Mouse (Mus musculus) heart, adult 2 months (tissue): ENCODE data around the gene Kat6b. TPM values are rescaled to one million over a fixed set of nuclear protein-coding genes. Genes with fewer than 3 reads are reported as not detected.
A peak's percentile ranks its signal among the peaks of the same experiment; 100 is the strongest.

Experiments used
- DNase-seq, 2 experiments: peaks; one replicate each; pipeline ENCODE4 v3.0.0; 2021
- H3K27ac ChIP-seq: fragments of 200-600 bp; 2 replicates; pipeline ENCODE4 v1.8.1; 2022
- H3K27me3 ChIP-seq: fragments of 200-500 bp; 2 replicates; pipeline ENCODE4 v1.6.1; 2012; ENCODE audit warnings: mild to moderate bottlenecking, low read length, inconsistent platforms, mixed read lengths; ENCODE audit not compliant: control insufficient read depth, insufficient read depth
- H3K36me3 ChIP-seq: fragments of 200-500 bp; 2 replicates; pipeline ENCODE4 v1.6.1; 2012; ENCODE audit warnings: low read length, inconsistent platforms; ENCODE audit not compliant: control insufficient read depth, insufficient read depth
- H3K4me1 ChIP-seq: fragments of 200-500 bp; 2 replicates; pipeline ENCODE4 v1.6.1; 2011; ENCODE audit warnings: low read length; ENCODE audit not compliant: control insufficient read depth, insufficient read depth
- H3K4me3 ChIP-seq: fragments of 200-600 bp; 2 replicates; pipeline ENCODE4 v1.8.1; 2022
- H3K79me2 ChIP-seq: fragments of 200-500 bp; replicated peaks from 2 replicates; pipeline ENCODE4 v1.6.1; 2012; ENCODE audit warnings: mild to moderate bottlenecking, inconsistent platforms, low read length, moderate library complexity, mixed read lengths; ENCODE audit not compliant: control insufficient read depth, insufficient read depth
- H3K9ac ChIP-seq: fragments of 200-500 bp; 2 replicates; pipeline ENCODE4 v1.6.1; 2012; ENCODE audit warnings: low read depth, mild to moderate bottlenecking, control low read depth, inconsistent platforms, low read length, mixed read lengths
- CTCF ChIP-seq: fragments of 200-600 bp; IDR thresholded peaks from 2 replicates; pipeline ENCODE4 v1.8.1; 2022; ENCODE audit warnings: antibody characterized with exemption, mild to moderate bottlenecking, moderate library complexity
- EP300 ChIP-seq: fragments of 200-500 bp; IDR thresholded peaks from 2 replicates; pipeline ENCODE4 v1.6.1; 2011; ENCODE audit warnings: low read depth, low read length, control low read depth; ENCODE audit not compliant: insufficient read depth
- POLR2A ChIP-seq: fragments of 200-500 bp; IDR thresholded peaks from 2 replicates; pipeline ENCODE4 v1.6.1; 2011; ENCODE audit warnings: mild to moderate bottlenecking, low read depth, low read length, control low read depth; ENCODE audit not compliant: insufficient read depth
- WGBS: fragments of 180-500 bp; shearing (Covaris S2); methylation state at CpG from one replicate; pipeline ENCODE4 v1.1.7; 2018; 5-methylcytosine and 5-hydroxymethylcytosine counted together
- intact Hi-C: fragments of 180-260 bp; cut with DNase I; formaldehyde crosslinking; loops from one replicate; pipeline ENCODE4 v1.15.1; 2025
- polyA plus RNA-seq: library from polyadenylated mRNA; depleted of rRNA; stranded (reverse); fragments of >200 nt; gene quantifications from 2 replicates; pipeline ENCODE4 v1.2.3, GENCODE M21; 2012
- total RNA-seq, 2 experiments: library from RNA; stranded (reverse); gene quantifications; 2 replicates each; pipeline ENCODE4 v1.2.3; 2021

The Kat6b gene
- total and polyA plus RNA-seq, 3 experiments, result 9.0 to 27.9 (median 26.6) TPM

DNA sequence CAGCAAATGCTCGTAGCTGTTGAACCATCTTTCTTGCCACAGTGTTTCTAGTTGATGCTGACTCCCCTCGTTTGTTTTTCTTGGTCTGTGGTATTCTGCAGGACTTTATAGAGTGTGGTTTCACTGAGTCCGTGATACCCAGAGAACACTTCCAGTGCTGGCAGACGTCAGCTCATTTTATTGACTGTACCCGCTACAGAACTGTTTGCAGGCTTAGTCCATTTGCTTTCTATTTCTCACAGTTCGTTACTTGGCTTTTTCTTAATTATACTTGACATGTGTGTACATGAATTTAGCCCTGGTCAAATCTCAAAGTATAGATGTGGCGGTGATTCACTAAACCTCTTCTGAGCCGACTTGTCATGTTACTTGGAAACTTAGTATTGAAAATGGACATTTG, 95.6 kb downstream of the Kat6b start:
- Histone ChIP-seq H3K4me3 (no peak overlapping the region), H3K79me2 (peaks cover 12% of the 10 kb centered on the region), H3K4me1 (peaks cover 9% of the 10 kb centered on the region), H3K27ac (no peak overlapping the region), H3K36me3 (peaks cover 2% of the 10 kb centered on the region; the same call in 1 of the 2 replicates), H3K27me3 (no peaks in the 10 kb centered on the region), H3K9ac (no peak overlapping the region)
- DNase-seq, result no peak
- intact Hi-C loops, result no loop called here
- 90% methylated on average over 8 of the region's 8 CpGs for WGBS
- no peak for TF ChIP-seq POLR2A
- no peak for TF ChIP-seq CTCF
- no peak for TF ChIP-seq EP300

DNA sequence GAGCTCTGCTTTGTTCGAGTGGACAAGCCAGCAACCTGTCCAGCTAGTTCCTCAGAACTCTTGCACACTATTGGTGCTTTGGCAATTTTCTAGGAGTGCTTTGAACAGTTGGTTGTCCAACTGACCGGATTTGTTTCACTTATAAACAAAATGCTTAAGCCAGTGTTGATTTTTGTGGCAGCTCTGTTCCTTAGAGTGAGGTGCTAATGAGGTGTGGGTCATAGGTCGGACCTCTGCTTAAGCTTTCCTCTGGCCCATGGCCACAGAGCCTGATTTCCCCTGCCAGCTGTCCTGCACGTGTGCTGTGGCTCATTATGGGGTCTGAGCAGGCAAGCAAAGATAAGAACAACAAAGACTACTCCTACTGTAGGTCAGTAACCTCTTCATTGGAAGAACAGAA, 100.0 kb downstream of the Kat6b start:
- H3K79me2 ChIP-seq, result peaks cover 12% of the 10 kb centered on the region
- no peak overlapping the region for H3K4me3 ChIP-seq
- peaks cover 18% of the 10 kb centered on the region for H3K4me1 ChIP-seq
- intact Hi-C loops, result loop anchor here (5.0 kb wide), 1 partner anchor 59 kb away; no protein-coding TSS in a partner anchor
- H3K27me3 ChIP-seq, result no peaks in the 10 kb centered on the region
- TF ChIP-seq POLR2A (no peak), CTCF (no peak), EP300 (no peak)
- H3K27ac ChIP-seq, result no peak overlapping the region
- no peak overlapping the region for H3K9ac ChIP-seq
- H3K36me3 ChIP-seq, result peaks cover 14% of the 10 kb centered on the region
- no peak for DNase-seq
- whole genome bisulfite sequencing, result 13% methylated on average over 4 of the region's 4 CpGs

DNA sequence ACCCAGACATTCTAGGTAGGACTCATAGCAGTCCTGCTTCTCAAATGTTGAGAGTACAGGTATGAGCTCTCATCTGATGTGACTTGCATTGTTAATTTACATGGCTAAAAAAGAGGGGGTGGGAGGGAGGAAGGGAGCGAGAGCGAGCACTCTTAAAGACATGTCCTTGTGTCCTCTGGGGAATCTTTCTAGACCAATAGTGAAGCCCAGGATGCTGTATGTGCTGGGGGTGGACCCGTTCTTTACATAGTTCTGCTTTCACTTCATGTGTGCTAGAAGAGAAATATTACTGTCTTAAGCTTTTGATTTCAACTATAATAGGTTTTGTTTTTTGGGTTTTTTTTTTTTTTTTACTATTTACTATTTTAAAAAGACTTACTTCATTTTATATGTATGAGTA, 101.1 kb downstream of the Kat6b start:
- Histone ChIP-seq H3K4me1 (peaks cover 18% of the 10 kb centered on the region), H3K27ac (no peak overlapping the region), H3K36me3 (peaks cover 17% of the 10 kb centered on the region), H3K27me3 (no peaks in the 10 kb centered on the region), H3K4me3 (no peak overlapping the region), H3K9ac (no peak overlapping the region), H3K79me2 (peaks cover 7% of the 10 kb centered on the region)
- intact Hi-C loops, result loop anchor here (5.0 kb wide), 1 partner anchor 60 kb away; no protein-coding TSS in a partner anchor
- TF ChIP-seq EP300 (no peak), CTCF (no peak), POLR2A (no peak)
- 84% methylated on average over 3 of the region's 3 CpGs for WGBS
- no peak for DNase-seq

DNA sequence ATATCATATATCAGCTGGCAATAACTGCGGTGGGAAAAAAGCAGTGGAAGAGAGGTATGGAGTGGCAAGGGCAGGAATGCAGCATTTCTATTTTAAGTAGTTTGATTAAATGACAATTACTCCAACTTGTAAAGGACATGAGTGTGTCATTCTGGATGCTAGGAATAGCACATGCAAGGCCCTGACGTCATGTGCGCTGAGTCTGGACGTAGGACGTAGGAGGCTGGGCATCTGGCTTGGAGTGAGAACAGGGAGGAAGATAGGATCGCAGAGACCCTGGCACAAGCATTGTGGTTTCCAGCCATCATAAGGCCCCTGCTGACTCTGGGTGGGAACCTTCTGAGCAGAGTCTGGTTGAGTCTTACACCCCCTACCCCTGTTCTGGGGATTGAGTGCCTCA, 101.8 kb downstream of the Kat6b start:
- no peak overlapping the region for H3K4me3 ChIP-seq
- peaks cover 17% of the 10 kb centered on the region for H3K36me3 ChIP-seq
- 73% methylated on average over 6 of the region's 6 CpGs for WGBS
- H3K79me2 ChIP-seq, result peaks cover 7% of the 10 kb centered on the region
- peaks cover 18% of the 10 kb centered on the region for H3K4me1 ChIP-seq
- no peaks in the 10 kb centered on the region for H3K27me3 ChIP-seq
- peak in 1 of 2 experiments; percentile 46 for DNase-seq
- H3K27ac ChIP-seq, result peak overlapping the region; percentile 2; the same call in 1 of the 2 replicates
- intact Hi-C loops, result loop anchor here (5.0 kb wide), 1 partner anchor 61 kb away; no protein-coding TSS in a partner anchor
- TF ChIP-seq CTCF (no peak), EP300 (no peak), POLR2A (no peak)
- H3K9ac ChIP-seq, result no peak overlapping the region

DNA sequence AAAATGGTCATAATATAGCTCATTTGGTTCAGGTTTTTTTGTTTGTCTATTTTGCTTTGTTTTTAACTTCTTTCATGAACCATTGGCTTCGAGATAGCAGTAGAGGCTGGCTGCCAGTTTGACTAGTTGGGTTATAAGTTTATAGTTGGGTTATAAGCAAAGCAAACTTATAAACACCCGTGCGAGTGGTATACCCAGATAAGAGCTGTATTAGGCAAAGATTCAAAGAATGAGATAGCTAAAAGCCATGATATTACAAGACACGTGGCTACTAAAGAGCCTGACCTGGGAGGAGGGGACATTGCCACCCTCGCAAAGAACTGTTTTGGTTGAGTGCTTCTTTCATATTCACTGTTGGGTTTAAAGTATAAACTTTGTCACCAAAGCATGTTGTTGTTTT, 102.6 kb downstream of the Kat6b start:
- no peak for DNase-seq
- Histone ChIP-seq H3K27me3 (no peaks in the 10 kb centered on the region), H3K79me2 (peaks cover 6% of the 10 kb centered on the region), H3K36me3 (peaks cover 17% of the 10 kb centered on the region), H3K4me1 (peaks cover 18% of the 10 kb centered on the region), H3K4me3 (no peak overlapping the region), H3K9ac (no peak overlapping the region), H3K27ac (no peak overlapping the region)
- WGBS, result 70% methylated on average over 5 of the region's 5 CpGs
- TF ChIP-seq POLR2A (no peak), EP300 (no peak), CTCF (no peak)
- intact Hi-C loops, result loop anchor here (5.0 kb wide), 1 partner anchor 62 kb away; no protein-coding TSS in a partner anchor

DNA sequence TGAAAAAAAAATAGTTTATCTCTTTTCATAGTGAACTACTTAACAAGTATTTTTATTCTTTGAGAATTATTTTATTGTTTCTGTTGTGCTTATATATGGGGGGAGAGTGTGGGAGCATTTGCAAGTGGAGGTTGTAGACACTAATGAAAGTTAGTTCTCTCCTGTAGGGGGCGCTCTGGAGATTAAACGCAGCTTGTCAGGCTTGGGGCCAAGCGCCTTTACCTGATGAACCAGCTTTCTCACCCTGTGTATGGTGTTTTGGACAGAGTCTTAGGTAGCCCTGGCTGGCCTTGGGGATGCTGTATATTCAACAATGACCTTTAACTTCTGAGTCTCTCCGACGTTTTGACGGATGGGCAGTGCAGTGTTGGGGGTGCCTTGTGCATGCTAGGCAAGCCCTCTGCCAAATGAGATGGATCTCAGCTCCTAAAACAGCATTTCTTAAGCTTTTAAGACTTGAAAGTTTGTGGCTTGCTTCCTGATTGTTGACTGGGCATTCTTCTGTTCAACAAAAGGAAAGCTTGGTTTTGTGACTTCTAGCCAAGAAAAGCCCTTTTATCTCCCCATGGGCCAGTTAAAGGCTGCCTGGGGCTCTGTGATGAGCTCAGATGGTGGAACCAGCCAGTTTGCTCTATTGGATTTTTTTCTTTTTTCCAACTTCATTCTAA, 103.4 kb downstream of the Kat6b start:
- intact Hi-C loops, result loop anchor here (5.0 kb wide), 1 partner anchor 62 kb away; no protein-coding TSS in a partner anchor
- H3K36me3 ChIP-seq, result peaks cover 16% of the 10 kb centered on the region
- H3K9ac ChIP-seq, result no peak overlapping the region
- WGBS, result 33% methylated on average over 6 of the region's 6 CpGs
- H3K4me1 ChIP-seq, result peaks cover 17% of the 10 kb centered on the region
- no peak for DNase-seq
- H3K4me3 ChIP-seq, result no peak overlapping the region
- no peaks in the 10 kb centered on the region for H3K27me3 ChIP-seq
- H3K27ac ChIP-seq, result no peak overlapping the region
- peaks cover 4% of the 10 kb centered on the region for H3K79me2 ChIP-seq
- TF ChIP-seq CTCF, result peak; percentile 47
- TF ChIP-seq EP300, result no peak
- TF ChIP-seq POLR2A, result no peak
